Mouse (Mus musculus) layer of hippocampus, postnatal 14 days (tissue): ENCODE measurements at regions not wholly inside any gene's neighbourhood (a gene's known extent, or its start where the extent isn't known, plus 50 kb on each side); places are given as distances from the start of the nearest gene placed in this dataset.
"Not testable (repeated sequence)": the region's sequence is repeated elsewhere in the genome, so short reads cannot be mapped to it uniquely, and the experiment has no call there.

Experiments used
- DNase-seq, 2 experiments: peaks; one replicate each; pipeline ENCODE4 v3.0.0; 2021 to 2022; ENCODE audit warnings: low spot score in 2 of 2, mixed read lengths in 1 of 2

DNA sequence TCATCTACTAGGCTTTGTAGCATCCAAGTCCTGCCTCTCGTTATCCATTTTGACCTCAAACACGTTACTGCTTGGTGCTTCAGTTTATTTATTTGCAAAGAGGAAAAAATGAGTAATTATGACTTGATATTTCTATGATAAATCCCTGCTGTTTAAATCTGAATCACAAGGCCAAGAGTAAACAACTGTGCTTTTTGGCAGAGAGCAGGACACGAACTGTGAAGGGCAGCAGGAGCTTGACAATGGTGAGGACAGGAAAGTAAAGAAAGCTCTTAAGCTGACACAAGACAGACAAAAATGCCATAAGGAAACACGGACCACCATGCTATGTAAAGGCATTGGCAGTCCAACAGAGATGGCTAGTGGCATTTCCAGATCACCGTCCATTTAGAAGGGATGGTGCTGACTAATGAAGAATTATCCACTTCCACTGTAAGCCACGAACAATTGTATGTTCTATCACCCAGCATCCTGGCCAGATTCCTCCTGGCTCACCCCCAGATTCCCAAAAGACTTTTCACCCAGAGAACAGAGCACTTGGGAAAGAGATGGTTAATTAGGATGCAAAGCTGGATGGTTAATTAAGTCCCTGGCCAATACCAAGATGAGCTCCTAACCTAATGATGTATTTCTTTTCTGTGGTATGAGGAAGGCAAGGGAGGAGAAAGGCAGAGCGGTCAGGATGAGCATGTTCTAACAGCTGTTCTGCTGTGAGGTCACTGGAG, 476.1 kb upstream of the Cdh5 start:
- no peak for DNase-seq

DNA sequence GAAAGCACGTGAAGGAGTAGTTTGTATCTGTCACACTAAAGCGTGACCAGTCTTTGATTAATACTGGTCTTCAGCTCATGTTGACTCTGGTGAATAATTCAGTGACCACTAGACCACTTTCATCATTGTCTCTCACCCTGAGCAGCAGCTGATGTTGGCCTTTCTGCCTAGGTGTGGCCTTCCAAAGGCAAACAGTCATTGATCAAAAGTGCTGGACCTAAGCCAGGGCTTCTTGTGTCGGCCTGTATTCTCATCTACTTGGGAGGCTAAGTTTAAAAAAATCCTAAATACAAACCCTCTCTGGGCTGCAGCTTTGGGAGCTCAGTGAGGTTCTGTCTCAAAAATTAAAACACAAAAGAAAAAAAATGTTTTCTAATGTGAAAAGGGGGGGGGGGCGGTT, 475.0 kb upstream of the Cdh5 start:
- no peak for DNase-seq

DNA sequence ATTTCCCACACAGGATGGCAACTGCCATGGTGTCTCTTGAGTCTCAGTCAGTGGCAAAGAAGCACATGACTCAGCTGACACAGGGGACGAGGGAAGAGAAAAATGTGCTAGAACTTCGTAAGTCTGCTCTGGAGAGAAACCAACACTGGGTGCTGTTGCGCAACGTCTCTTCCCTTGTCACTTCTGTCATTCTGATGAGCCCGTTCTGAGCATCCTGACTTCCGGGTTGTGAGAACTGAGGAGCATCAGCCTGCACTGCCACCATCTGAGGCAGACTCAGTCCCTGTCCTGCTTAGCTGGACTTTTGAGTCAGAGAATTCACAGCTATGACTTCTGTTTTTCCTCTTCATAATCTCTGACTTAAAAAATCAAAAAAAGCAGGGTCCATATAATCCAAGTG, 468.9 kb upstream of the Cdh5 start:
- DNase-seq = no peak

DNA sequence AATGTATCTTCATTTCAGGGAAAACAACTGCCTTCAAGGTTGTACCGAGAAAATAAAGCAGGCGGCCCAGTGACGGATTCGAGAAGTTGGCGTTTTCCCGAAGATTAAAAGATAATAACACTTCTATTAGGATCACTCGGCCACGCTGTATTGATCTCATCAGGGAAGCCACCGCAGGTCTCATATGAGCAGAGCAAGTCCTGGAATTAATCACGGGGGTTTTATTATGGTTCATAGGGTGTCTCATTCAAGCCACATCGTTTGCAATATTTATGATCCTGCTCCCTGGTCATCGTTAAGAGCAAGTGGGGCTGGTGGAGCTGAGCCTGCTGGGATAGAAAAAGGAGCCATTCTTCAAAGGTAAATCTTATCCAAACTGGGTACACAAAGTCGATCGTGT, 466.5 kb upstream of the Cdh5 start:
- no peak for DNase-seq

DNA sequence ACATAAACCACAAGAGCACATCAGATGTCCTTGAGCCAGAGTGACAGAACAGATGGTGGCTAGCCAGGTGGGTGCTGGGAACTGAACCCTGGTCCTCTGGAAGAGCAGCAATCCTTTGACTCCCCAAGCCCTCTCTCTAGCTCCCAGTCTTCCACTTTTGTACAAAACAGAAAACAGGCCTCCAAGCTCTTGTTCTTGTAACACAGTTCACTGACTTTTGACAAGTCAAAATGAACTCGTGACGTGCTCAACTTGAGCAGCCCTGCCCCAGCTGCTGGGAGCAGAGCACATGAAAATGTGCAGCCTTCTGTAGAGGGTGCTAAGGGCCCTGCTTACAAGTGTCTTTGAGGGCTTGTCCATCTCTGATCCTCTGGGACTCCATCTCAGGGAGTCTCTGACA, 457.8 kb upstream of the Cdh5 start:
- DNase-seq = no peak

DNA sequence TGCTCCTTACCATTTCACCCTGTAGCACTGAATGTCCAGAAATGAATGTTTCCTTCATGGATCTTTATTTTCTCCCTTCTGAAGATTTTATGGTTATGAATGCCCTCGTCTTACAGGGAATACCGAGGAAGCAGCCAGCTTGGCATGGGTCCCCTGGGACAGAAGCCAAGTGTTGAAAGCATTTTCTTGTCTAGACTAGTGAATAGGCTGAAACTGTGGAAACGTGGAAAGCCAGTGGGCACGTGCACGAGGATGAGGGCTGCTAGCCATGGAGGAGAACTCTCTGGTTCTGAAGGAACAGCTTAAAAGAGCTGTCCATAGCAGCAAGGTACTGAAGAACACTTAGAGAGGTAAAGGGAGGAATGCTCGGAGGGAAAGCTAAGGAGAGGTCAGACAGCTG, 457.3 kb upstream of the Cdh5 start:
- DNase-seq = peak; percentile 54 to 60

DNA sequence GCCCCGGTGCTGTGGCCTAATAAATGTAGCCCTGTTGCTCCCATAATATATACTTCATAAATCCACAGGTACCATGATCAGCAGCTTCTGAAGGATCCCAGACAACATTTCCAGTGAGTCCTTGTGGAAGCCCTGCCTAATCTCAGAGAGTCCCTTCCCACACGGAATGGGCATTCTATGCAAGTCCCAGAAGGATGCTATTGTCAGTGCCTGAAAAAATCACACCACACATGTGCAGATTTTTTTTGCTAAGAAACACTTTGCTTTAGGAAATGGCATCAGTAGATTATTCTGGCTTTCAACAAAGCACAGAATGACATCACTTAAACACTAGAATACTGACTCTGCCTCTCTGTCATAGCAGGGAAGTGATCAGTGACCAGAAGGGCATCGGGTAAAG, 456.6 kb upstream of the Cdh5 start:
- no peak for DNase-seq

DNA sequence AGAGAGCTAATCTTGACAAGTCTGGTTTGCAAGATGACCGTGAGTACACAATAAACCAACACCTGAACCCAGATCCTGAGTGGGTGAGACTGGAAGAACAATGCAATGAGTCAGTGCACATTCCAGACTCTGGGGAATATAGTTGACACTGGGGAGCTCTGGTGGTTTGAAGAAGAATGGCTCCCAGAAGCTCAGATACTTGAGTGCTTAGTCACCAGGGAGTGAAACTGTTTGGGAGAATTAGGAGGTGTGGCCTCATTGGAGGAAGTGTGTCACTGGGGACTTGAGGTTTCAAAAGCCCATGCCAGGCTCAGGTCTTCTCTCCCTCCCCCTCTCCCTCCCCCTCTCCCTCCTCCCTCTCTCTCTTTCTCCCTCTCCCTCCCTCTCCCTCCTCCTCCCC, 436.6 kb upstream of the Cdh5 start:
- no peak for DNase-seq

DNA sequence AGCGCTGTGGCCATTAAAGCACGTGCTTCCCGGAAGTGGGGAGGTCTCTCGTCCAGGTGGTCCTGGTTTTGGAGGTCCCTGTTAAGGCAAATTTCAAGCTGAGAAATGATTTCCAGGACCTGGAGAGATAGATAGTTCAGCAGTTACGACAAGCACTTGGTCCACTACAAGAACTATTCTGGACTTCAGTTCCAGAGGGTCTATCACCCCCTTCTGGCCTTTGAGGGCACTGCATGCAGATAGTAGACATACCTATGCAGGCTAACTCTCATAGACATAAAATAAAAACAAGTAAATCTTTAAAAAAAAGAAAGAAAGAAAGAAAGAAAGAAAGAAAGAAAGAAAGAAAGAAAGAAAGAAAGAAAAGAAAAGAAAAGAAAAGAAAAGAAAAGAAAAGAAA, 415.2 kb upstream of the Cdh5 start:
- not testable (repeated sequence) for DNase-seq

DNA sequence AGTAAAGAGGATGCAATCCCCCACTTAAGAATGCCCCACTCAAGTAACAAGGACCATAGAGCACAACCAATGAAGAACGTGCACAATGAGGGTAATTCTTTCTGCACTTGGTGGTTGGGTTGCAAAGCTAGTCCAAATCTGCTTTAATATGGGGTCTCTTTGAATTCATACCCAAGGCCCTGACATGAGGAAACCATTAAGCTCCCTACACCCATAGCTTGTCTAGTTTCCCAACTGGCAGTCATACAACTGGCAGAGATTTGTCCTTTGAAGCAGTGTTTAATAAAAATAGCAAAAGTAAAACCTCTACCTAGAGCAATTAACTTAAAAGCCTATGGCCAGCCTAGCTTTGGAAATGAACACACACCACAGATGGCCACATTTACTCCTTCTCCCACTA, 411.0 kb upstream of the Cdh5 start:
- no peak for DNase-seq

DNA sequence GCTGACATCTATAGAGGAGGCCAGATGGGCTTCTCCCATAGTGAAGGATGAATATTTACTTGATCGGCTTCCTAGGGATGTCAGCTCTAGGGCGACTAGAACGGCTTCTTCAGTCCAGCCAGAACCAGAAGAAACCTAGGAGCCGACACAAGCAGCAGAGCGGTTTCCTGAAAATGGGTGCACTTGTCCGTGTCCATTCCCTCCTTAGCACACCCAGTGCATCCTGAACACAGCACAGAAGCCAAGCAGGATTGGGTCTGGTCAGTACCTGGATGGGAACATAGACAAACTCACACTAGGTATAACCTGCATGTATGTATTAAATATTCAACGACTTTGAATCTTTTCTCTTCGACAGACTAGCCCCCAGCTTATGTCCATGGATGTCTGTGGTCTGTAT, 407.9 kb upstream of the Cdh5 start:
- no peak for DNase-seq

DNA sequence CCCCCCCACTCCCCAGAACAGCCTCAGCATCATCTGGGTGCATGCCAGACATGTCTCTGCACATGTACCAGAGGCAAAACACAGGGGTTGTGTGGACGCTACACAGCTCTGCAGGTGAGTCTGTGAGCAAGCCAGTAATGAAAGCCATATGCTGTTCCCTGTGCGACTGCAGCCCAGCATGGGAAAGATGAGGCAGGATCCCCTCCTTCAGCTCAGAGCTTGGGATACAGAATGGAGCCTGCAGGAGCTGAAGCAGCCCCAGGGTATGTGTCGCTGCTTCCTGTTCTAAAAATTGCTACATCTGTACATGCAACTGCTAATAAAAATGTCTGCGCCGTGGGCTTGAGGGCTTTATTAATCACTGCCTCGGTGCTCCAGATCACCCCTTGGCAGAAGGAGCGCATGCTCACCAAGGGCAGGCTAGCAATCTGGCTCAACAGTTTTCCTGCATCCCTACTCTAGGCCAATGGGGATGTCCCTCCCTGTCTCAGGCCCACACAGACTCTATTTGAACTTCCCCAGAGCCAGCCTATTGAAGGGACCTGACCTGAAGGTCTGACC, 407.0 kb upstream of the Cdh5 start:
- no peak for DNase-seq

DNA sequence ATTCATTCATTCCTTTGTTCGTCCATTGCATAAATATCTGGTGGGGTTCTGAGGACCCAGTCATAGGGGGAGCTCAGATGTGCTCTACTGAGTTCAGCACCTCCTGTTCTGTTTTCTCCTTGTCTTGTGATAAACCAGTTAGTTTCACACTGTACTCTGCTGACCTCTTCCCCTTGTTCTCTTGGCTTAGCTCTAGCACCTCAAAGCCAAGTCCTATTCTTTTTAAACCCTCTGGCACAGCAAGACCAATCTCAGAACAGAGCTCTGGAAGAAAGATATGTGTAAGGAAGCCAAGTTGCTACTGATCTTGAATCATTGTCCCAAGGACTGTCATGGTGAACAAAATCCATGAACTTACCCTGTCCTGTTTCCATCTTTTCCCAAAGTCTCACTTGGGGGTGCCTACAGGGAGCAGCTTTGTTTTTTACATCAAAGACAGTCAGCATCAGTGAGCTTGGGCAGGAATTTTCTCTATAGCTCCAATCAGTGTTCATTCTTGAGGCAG, 402.4 kb upstream of the Cdh5 start:
- DNase-seq = no peak

DNA sequence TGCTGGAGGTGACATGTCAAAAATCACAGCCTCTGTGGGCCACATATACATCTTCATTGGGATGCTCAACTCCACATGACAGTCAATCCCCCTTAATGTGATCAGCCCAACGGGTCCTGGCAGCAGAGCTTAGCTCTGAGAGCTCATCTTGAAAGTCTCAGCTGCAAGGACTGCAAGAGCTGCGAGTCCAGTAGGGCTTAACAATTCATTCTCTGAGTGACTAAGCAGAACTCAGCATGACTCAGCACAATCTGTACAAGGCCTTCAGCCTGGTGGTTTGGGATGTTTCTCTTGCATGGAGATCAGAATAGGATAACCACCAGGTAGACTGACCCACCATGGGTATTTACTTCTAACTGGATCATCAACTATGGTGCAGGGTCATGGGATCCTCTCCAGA, 399.2 kb upstream of the Cdh5 start:
- DNase-seq = no peak

DNA sequence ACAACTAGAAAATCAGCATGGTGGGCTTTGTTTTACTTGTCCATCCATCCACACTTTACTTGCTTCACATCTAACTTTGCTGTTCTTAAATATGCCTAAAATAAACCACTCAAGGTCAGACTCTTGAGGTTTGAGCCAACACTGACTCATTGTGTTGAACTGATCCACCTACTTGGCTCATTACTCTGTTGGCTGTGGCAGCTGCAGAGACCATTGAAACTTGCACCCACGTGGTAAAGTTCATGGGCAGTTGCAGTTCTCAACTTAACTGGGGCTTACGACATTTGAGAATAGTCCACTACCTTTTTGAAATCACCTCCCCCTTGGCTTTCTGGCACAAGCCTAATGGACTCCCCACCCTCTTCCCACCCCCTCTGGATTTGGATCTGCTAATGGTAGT, 395.3 kb upstream of the Cdh5 start:
- DNase-seq = no peak

DNA sequence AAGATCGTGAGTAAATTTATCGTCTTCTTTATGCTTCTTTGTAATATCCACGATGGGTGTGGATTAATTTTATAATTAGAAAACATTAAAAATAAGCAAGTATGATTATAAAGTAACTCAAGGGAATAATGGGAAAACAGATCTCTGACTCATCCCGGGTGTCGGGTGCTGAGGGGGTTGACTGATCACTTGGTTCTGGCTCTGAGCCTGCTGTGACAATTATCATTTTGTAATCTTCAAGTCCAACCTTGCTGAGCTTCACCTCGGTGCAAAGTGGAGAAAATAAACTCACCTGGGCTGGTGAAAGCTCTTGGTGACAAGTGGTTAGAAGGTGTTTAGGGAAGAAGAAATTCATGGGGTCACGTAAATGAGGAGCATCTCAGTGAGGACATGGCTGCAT, 390.6 kb upstream of the Cdh5 start:
- DNase-seq = not testable (repeated sequence)

DNA sequence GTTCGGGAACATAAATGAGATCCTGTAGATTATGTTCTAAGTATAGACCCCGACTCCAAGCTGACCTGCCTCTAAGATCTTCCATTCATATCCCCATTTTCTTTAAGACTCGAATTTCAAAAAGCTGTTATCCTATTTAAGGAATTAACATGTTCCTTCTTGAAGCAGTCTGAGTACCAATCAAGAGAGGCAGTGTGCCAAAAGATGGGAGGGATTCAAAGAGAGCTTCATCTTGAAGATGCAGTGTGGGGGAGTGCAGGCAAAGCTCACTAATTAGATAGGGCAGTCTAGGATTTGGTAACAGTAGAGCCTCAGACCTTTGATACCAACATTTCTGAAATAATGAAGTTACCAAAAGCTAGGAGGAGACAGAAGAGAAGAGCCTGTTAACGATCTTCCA, 383.7 kb upstream of the Cdh5 start:
- no peak for DNase-seq

DNA sequence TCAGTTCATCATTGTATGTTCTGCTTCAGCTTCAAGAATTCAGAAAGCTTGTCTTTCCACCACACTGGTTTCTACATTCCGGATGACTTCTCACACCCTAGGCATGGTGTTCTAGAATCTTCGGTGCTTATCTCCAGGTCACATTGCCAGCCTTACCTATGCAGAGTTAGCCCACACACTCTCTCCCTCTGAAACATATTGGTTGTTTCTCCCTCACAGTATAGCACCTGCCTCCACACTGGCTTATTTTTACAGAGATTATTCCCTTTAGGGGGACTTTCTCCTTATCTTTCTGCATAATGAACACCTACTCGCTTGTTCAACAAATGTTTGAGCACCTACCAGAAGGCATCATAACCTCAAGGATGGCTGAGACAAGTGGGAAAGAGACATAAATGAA, 368.0 kb upstream of the Cdh5 start:
- no peak for DNase-seq

DNA sequence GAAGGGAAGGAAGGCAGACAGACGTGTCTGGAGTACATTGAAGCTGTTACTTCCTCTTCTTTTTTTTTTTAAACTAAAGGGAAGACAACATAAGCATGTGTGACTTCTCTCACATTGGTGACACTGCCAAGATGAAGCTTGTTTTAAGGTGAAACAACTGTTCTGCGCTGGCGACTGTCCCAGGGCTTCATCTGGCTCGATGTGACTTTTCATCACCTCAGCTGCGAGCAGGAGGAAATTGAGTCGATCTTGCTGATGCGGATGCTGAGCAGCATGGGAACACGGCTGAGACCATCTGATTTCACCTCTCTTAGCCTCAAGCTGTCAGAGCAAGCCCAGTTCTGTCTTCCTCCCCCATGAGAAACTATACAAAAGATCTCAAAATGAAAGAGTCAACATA, 363.1 kb upstream of the Cdh5 start:
- no peak for DNase-seq

DNA sequence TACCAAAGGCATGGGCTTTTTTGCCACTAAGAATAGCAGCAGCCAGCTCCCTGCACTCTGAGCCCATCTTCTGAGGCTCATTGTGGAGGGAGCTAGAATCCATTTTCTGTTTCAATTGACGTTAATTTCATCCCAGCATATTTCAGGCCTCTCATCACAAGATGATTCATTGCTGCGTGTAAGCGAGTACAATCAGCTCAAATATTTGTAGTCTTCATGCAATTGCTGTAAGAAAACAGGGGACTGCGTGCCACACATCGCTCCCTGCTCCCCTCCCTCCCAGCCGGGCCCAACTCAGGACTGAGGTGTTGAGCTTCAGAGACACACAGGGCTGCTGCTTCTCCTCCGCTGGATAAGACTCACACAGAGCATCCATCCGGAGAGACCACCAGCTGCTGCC, 360.0 kb upstream of the Cdh5 start:
- no peak for DNase-seq

DNA sequence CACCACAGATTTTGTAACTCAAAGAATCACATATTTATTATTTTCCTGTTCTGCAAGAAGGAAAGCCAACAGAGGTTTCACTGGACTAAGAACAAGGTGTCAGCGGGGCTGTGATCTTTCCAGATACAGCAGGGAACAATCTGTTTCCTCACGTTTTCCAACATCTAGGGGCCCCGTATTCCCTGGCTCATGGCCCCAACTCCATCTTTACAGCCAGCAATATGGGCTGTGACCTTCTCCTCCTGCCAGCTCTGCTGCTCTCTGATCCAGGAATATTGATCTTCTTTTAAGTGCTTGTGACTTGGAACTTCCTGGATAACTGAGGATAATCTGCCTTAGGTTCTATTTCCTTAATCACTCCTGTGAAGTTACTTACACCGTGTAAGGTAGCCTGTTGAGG, 352.7 kb upstream of the Cdh5 start:
- no peak for DNase-seq

DNA sequence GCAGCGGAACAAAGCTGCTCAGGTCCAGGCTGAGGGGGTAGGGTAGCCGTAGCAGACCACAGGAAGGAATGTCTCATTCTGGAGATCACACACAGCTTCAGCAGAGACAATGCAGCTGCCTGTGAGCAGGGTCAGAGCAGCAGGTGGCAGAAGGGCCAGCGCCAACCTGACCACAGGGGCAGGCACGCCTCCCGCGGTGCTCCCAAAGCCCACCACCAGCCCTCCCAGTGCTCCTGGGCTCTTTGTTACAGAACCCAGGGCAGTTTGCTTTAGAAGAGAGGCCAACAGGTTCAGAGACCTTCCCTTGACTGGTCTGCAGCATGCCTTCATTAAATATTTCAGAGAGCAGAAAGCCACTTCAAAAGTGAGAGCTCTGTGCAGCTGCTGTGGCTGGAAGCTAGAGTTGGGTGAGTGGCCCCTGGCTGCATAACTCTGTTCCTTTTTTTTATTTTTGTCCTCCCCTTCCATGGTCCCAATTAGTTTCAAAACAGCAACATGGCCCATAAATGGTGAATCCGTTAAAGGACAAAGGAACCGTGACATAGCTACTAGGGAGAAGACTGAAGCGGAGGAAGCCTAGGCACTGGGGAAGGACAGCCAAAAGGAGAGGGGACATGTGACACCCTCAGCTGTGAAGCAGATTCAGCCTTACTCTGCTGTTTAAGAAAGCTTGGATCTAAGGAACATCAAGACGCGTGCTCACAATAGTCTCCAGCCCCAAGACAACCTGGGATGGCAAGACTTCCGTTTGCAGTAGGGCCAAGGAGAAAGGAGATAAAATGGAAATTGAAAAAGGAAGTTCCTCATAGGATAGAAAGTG, 350.9 kb upstream of the Cdh5 start:
- DNase-seq = no peak

DNA sequence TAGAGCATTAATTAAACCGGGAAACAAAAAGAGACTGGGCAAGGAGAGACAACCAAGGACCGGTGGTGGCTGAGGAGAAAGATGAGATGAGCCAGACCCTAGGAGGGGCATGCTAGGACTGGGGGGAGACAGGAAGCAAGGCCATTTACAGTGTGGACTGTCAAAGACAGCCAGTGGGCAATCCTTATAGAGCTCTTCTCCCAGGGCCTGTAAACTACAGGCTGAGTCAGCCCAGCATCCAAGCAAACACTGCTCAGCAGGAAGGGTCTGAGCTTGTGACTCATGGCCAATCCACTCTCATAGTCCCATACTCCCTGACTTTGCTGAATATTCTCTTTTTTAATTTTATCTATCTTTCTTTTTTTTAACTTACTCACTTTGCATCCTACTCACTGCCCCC, 350.3 kb upstream of the Cdh5 start:
- DNase-seq = no peak
